Mouse (Mus musculus): ENCODE measurements around the gene Kcnj14. TPM values are rescaled to one million over a fixed set of nuclear protein-coding genes. Genes with fewer than 3 reads are reported as not detected.

Kcnj14 gene
- polyA plus RNA-seq, 1 experiment from 2014 or later: 1.7 TPM

GRCm38 (mm10) chr7:45859008-45859407 lies 34.4 kb upstream of the Kcnj14 start:
- no peak overlapping the region for H3K4me3 ChIP-seq (replicated peaks)
- H3K4me2 ChIP-seq (replicated peaks): no peak overlapping the region
- WGBS: 56% methylated on average over 4 of the region's 4 CpGs
- H3K27me3 ChIP-seq: peaks cover 26% of the 10 kb centered on the region
- H3K36me3 ChIP-seq: no peaks in the 10 kb centered on the region
- no peak overlapping the region for H3K9ac ChIP-seq
- ATAC-seq (ENCODE audit: insufficient number of reproducible peaks, low FRiP score, low TSS enrichment, low read depth): 0 out of 2 replicates have a peak, but pooled peaks have one; percentile 36
- no peaks in the 10 kb centered on the region for H3K9me3 ChIP-seq (replicated peaks)
- peaks cover 18% of the 10 kb centered on the region for H3K4me1 ChIP-seq
- H3K27ac ChIP-seq (replicated peaks): no peak overlapping the region

DNA sequence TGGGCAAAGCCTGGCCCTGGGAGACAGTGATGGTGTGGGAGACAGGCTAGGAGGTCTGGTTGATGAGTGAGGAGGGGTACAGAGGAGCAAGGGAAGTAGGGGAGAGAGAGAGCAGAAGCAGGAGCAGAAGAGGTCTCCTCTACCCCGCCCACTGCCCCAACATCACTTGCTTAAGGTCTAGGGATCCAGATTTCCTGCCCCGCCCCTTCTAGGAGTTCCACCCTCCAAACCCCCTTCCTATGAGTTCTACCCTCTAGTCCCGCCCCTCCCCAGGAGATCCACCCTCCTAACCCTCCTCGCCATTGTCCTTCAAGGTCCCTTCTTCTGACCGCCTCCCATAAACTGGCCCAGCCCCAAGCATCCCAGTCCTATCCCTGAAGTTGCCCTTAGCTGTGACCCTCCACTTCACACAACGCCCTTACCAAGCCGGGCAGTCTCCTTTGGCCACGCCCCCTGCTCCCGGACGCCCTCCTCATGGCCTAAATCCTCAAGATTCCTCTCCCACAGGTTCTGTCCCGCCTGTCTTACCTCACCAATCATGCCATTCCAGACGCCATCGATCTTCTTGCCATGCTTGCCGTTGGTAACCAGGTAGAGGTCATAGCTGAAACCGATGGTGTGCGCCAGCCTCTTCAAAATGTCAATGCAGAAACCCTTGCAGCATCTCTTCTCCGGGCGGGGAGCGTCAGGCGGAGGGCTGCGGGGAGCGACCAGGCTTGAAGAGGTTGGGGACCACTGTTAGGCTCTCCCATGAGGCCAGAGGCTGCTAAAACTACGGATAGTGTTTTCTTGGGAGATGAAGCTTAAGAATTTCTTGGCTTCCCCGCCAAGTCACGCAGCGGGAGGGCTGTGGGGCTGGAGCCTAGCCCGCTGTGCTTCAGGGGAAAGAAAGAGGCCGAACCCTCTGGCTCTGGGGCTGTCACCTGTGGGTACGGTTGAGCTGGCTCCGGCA lies 32.6 kb upstream of the Kcnj14 start:
- H3K27me3 ChIP-seq: peaks cover 26% of the 10 kb centered on the region
- ATAC-seq (ENCODE audit: insufficient number of reproducible peaks, low FRiP score, low TSS enrichment, low read depth): 0 out of 2 replicates have a peak, but pooled peaks have one; percentile 8
- WGBS: 3% methylated on average over 28 of the region's 30 CpGs

GRCm38 (mm10) chr7:45853089-45853488 lies 28.5 kb upstream of the Kcnj14 start:
- Histone ChIP-seq H3K4me3 (replicated peaks) (no peak overlapping the region), H3K27ac (replicated peaks) (no peak overlapping the region), H3K9me3 (replicated peaks) (no peaks in the 10 kb centered on the region), H3K9ac (no peak overlapping the region), H3K27me3 (peaks cover 18% of the 10 kb centered on the region), H3K4me2 (replicated peaks) (no peak overlapping the region), H3K4me1 (peaks cover 20% of the 10 kb centered on the region), H3K36me3 (no peaks in the 10 kb centered on the region)
- WGBS: 76% methylated on average over 12 of the region's 12 CpGs
- ATAC-seq (ENCODE audit: insufficient number of reproducible peaks, low FRiP score, low TSS enrichment, low read depth): no peak

More for the DNA sequence above, 32.6 kb upstream of the Kcnj14 start:
- Histone ChIP-seq H3K4me3 (replicated peaks) (peak overlapping the region; percentile 44), H3K4me2 (replicated peaks) (peak overlapping the region; percentile 70), H3K4me1 (peaks cover 18% of the 10 kb centered on the region), H3K9ac (0 out of 2 replicates have a peak overlapping the region, but pooled peaks have one; percentile 15), H3K36me3 (no peaks in the 10 kb centered on the region), H3K9me3 (replicated peaks) (no peaks in the 10 kb centered on the region), H3K27ac (replicated peaks) (no peak overlapping the region)

GRCm38 (mm10) chr7:45850661-45851060 lies 26.1 kb upstream of the Kcnj14 start:
- H3K9me3 ChIP-seq (replicated peaks): no peaks in the 10 kb centered on the region
- no peaks in the 10 kb centered on the region; the same call in 1 of the 2 replicates for H3K27me3 ChIP-seq
- ATAC-seq (ENCODE audit: insufficient number of reproducible peaks, low FRiP score, low TSS enrichment, low read depth): no peak
- H3K4me3 ChIP-seq (replicated peaks): no peak overlapping the region
- H3K27ac ChIP-seq (replicated peaks): no peak overlapping the region
- 72% methylated on average over 3 of the region's 3 CpGs for WGBS
- H3K4me1 ChIP-seq: 0 out of 2 replicates have a peak, but pooled peaks cover 4% of the 10 kb centered on the region
- H3K9ac ChIP-seq: no peak overlapping the region
- H3K4me2 ChIP-seq (replicated peaks): no peak overlapping the region
- H3K36me3 ChIP-seq: no peaks in the 10 kb centered on the region

GRCm38 (mm10) chr7:45848447-45849027 lies 24.0 kb upstream of the Kcnj14 start:
- no peaks in the 10 kb centered on the region; the same call in 1 of the 2 replicates for H3K27me3 ChIP-seq
- no peaks in the 10 kb centered on the region for H3K9me3 ChIP-seq (replicated peaks)
- H3K27ac ChIP-seq (replicated peaks): no peak overlapping the region
- no peak overlapping the region for H3K4me2 ChIP-seq (replicated peaks)
- H3K4me3 ChIP-seq (replicated peaks): no peak overlapping the region
- H3K9ac ChIP-seq: no peak overlapping the region
- ATAC-seq (ENCODE audit: insufficient number of reproducible peaks, low FRiP score, low TSS enrichment, low read depth): no peak
- no peaks in the 10 kb centered on the region for H3K36me3 ChIP-seq
- 20% methylated on average over 6 of the region's 6 CpGs for WGBS
- H3K4me1 ChIP-seq: 0 out of 2 replicates have a peak, but pooled peaks cover 4% of the 10 kb centered on the region

DNA sequence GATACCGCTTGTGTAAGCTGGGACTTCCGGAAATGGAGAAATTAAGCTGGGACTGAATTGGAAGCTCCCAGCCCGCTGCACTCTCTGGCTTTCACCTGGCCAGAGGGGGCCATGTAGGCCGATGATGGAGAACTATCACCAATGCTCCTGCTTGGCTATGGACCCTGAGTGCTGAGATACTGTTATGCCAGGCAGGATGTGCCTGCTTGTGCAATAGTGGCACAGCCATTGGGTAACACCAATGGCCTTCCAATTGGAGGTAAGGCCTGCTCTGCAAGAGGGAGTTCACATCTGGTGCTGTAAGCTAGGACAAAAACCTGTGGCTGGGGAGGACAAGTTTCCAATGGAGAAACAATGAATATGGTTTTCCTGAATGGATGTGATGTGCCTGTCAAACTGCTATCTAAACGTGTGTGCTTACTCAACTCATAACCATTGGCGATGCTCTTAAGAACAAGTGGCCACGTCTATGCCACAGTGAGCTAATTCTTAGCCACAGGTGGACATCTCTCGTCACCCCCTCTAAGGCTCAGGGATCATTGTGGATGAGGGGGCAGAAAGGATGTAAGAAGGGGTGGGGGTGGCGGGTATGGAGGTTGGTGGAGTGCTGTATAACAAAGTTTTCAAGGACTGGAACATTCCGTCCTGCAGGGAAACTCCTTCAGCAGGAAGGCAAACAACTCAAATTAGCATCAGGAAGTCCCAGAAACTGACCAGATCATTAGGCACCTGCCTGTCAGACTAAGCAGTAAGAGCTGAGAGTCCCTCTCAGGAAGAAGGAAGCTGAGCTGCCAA lies 18.6 kb upstream of the Kcnj14 start:
- WGBS: 85% methylated on average over 10 of the region's 10 CpGs
- Histone ChIP-seq H3K36me3 (no peaks in the 10 kb centered on the region), H3K4me1 (no peaks in the 10 kb centered on the region), H3K9ac (no peak overlapping the region), H3K9me3 (replicated peaks) (no peaks in the 10 kb centered on the region), H3K4me3 (replicated peaks) (no peak overlapping the region), H3K27ac (replicated peaks) (no peak overlapping the region), H3K4me2 (replicated peaks) (no peak overlapping the region), H3K27me3 (peaks cover 22% of the 10 kb centered on the region)
- ATAC-seq (ENCODE audit: insufficient number of reproducible peaks, low FRiP score, low TSS enrichment, low read depth): no peak

DNA sequence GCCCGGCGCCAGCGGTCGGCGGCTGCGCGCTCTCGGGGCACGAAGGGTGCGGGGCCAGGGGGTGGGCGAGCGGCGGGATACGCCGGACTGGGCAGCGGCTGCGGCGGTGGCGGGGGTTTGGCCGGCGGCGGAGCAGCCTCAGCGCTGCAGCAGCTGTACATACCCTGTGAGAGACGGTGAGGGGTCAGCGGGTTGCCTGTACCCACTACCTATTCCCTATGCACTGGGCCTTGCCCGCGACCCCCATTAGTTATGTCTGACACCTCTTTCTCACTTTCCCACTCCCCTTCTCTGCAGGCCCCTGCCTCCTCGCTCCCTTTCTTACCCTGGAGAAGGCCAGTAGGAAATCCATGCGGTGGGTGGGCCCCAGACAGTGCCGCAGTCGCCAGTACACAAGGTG lies 9.3 kb upstream of the Kcnj14 start:
- Histone ChIP-seq H3K9me3 (replicated peaks) (no peaks in the 10 kb centered on the region), H3K27ac (replicated peaks) (no peak overlapping the region), H3K27me3 (peaks cover 54% of the 10 kb centered on the region), H3K4me1 (peaks cover 31% of the 10 kb centered on the region), H3K4me3 (replicated peaks) (peak overlapping the region; percentile 44), H3K4me2 (replicated peaks) (peak overlapping the region; percentile 66), H3K9ac (no peak overlapping the region), H3K36me3 (no peaks in the 10 kb centered on the region)
- WGBS: 4% methylated on average over 30 of the region's 31 CpGs
- ATAC-seq (ENCODE audit: insufficient number of reproducible peaks, low FRiP score, low TSS enrichment, low read depth): no peak

- Histone ChIP-seq H3K27ac (replicated peaks) (no peak overlapping the region), H3K36me3 (peaks cover 4% of the 10 kb centered on the region; the same call in 1 of the 2 replicates), H3K4me3 (replicated peaks) (peak overlapping the region; percentile 44), H3K4me1 (peaks cover 31% of the 10 kb centered on the region), H3K4me2 (replicated peaks) (peak overlapping the region; percentile 66), H3K9me3 (replicated peaks) (no peaks in the 10 kb centered on the region), H3K27me3 (peaks cover 54% of the 10 kb centered on the region), H3K9ac (no peak overlapping the region)
- WGBS: under 1% methylated on average over 80 of the region's 86 CpGs
- ATAC-seq (ENCODE audit: insufficient number of reproducible peaks, low FRiP score, low TSS enrichment, low read depth): no peak
Measured at GRCm38 (mm10) chr7:45833148-45833790, 8.7 kb upstream of the Kcnj14 start.

GRCm38 (mm10) chr7:45832428-45832827 lies 7.8 kb upstream of the Kcnj14 start:
- H3K36me3 ChIP-seq: peaks cover 13% of the 10 kb centered on the region
- H3K27me3 ChIP-seq: peaks cover 54% of the 10 kb centered on the region
- 5% methylated on average over 30 of the region's 30 CpGs for WGBS
- H3K4me2 ChIP-seq (replicated peaks): peak overlapping the region; percentile 66
- no peak overlapping the region for H3K9ac ChIP-seq
- peak overlapping the region; percentile 44 for H3K4me3 ChIP-seq (replicated peaks)
- ATAC-seq (ENCODE audit: insufficient number of reproducible peaks, low FRiP score, low TSS enrichment, low read depth): no peak
- no peaks in the 10 kb centered on the region for H3K9me3 ChIP-seq (replicated peaks)
- no peak overlapping the region for H3K27ac ChIP-seq (replicated peaks)
- peaks cover 31% of the 10 kb centered on the region for H3K4me1 ChIP-seq

GRCm38 (mm10) chr7:45831128-45831525 lies 6.5 kb upstream of the Kcnj14 start:
- WGBS: 18% methylated on average over 5 of the region's 5 CpGs
- H3K4me3 ChIP-seq (replicated peaks): peak overlapping the region; percentile 94
- H3K36me3 ChIP-seq: peaks cover 26% of the 10 kb centered on the region
- H3K27ac ChIP-seq (replicated peaks): no peak overlapping the region
- H3K4me2 ChIP-seq (replicated peaks): peak overlapping the region; percentile 75
- no peaks in the 10 kb centered on the region for H3K9me3 ChIP-seq (replicated peaks)
- H3K9ac ChIP-seq: 0 out of 2 replicates have a peak overlapping the region, but pooled peaks have one; percentile 79
- peaks cover 31% of the 10 kb centered on the region for H3K4me1 ChIP-seq
- peaks cover 50% of the 10 kb centered on the region for H3K27me3 ChIP-seq
- ATAC-seq (ENCODE audit: insufficient number of reproducible peaks, low FRiP score, low TSS enrichment, low read depth): no peak
